19 mouse cellular contexts compared by ENCODE assay signal in the genomic region with DNA sequence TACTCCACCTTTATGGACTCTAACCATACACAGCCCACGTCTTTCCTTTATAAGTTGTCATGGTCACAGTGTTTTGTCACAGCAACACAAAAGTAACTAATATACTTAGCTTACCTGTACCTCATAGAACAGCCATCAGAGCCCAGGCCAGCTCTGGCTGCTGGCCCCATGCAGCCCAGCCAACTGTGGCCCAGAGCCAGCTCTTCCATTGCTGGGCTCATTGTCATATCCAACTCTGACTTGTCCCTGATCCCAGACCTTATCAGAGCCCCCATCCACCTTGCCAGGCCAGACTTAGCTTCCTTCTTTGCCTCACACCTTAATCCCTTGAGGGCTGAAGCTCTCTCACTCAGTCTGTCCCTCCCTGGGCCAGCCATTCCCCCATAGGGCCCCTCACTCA.
A peak's percentile ranks its signal among the peaks of the same experiment; 100 is the strongest.
DNase-seq lines count a peak whose midpoint lies in the region; ATAC-seq and TF ChIP-seq lines count a peak whose summit lies in the region.
"Had no signal": no experiment of that assay in that cellular context is flagged by ENCODE, and none has a peak within 500 bp of the region (broad histone marks: within the 10 kb centered on the region; RNA-seq: fewer than 3 reads in every experiment).

No protein-coding gene starts in this region.

- no peak for TF ChIP-seq EP300 in lung, postnatal 0 days (IDR thresholded peaks at IDR 0.05)

- 84% methylated on average over 1 of the region's 1 CpGs for WGBS in heart, embryonic 11.5 days (ENCODE audit: insufficient replicate concordance)
- 83% methylated on average over 1 of the region's 1 CpGs for WGBS in midbrain, embryonic 11.5 days
- 69% methylated on average over 1 of the region's 1 CpGs for WGBS in liver, embryonic 12.5 days (ENCODE audit: insufficient replicate concordance)
- 96% methylated on average over 1 of the region's 1 CpGs for WGBS in lung, postnatal 0 days

- no peak overlapping the region for H3K4me2 ChIP-seq in heart, embryonic 11.5 days
- no peak overlapping the region for H3K4me2 ChIP-seq in midbrain, embryonic 11.5 days
- H3K4me2 ChIP-seq in liver, embryonic 12.5 days, result no peak overlapping the region
- no peak overlapping the region for H3K4me2 ChIP-seq in lung, postnatal 0 days (replicated peaks; ENCODE audit: low read depth, low read length)
- H3K4me2 ChIP-seq: forebrain, embryonic 12.5 days; liver, embryonic 13.5 days had no signal

- no peaks in the 10 kb centered on the region for H3K27me3 ChIP-seq in heart, embryonic 11.5 days (ENCODE audit: control insufficient read depth, insufficient read depth, low read length)
- peaks cover 20% of the 10 kb centered on the region for H3K27me3 ChIP-seq in midbrain, embryonic 11.5 days (ENCODE audit: control insufficient read depth, insufficient read depth, low read length)
- H3K27me3 ChIP-seq in liver, embryonic 12.5 days (replicated peaks), result peaks cover 35% of the 10 kb centered on the region
- no peaks in the 10 kb centered on the region for H3K27me3 ChIP-seq in lung, postnatal 0 days (replicated peaks; ENCODE audit: insufficient read depth, low read length)
- H3K27me3 ChIP-seq: Patski had no signal

- no peak overlapping the region for H3K27ac ChIP-seq in heart, embryonic 11.5 days (ENCODE audit: low read depth, low read length)
- H3K27ac ChIP-seq in midbrain, embryonic 11.5 days (ENCODE audit: low read depth, low read length), result peak overlapping the region; percentile 80
- no peak overlapping the region for H3K27ac ChIP-seq in liver, embryonic 12.5 days
- no peak overlapping the region for H3K27ac ChIP-seq in lung, postnatal 0 days (ENCODE audit: low read length)
- H3K27ac ChIP-seq: heart, embryonic 10.5 days; limb, embryonic 10.5 days; liver, embryonic 13.5 days had no signal

- H3K4me3 ChIP-seq in heart, embryonic 11.5 days (ENCODE audit: low read depth, low read length), result no peak overlapping the region
- H3K4me3 ChIP-seq in midbrain, embryonic 11.5 days (ENCODE audit: low read depth, low read length), result no peak overlapping the region
- no peak overlapping the region for H3K4me3 ChIP-seq in liver, embryonic 12.5 days
- no peak overlapping the region for H3K4me3 ChIP-seq in lung, postnatal 0 days (ENCODE audit: low read depth, low read length)
- H3K4me3 ChIP-seq: forebrain, embryonic 12.5 days; heart, embryonic 10.5 days; limb, embryonic 10.5 days; liver, embryonic 13.5 days had no signal

- peak; percentile 14 to 15 for DNase-seq in heart, postnatal 14 days
- DNase-seq in cerebellum, adult 11-12 months, result peak; percentile 74
- peak; percentile 70 to 80 for DNase-seq in cerebellum, postnatal 25 days
- no peak for DNase-seq in midbrain, embryonic 11.5 days (ENCODE audit: low spot score, missing footprints)
- DNase-seq in lung, postnatal 4 days, result no peak
- DNase-seq in lung, postnatal 0 days (ENCODE audit: low spot score), result no peak
- DNase-seq: gastrocnemius, postnatal 10 days; heart, postnatal 4 days; kidney, adult 2 months; kidney, postnatal 4 days; liver, embryonic 13.5 days; retina, postnatal 1 day; thymus, adult 2 months had no signal

- no peaks in the 10 kb centered on the region for H3K9me3 ChIP-seq in heart, embryonic 11.5 days (replicated peaks; ENCODE audit: control insufficient read depth, low read length)
- H3K9me3 ChIP-seq in midbrain, embryonic 11.5 days (ENCODE audit: control insufficient read depth, low read length), result no peaks in the 10 kb centered on the region
- H3K9me3 ChIP-seq in liver, embryonic 12.5 days (replicated peaks), result no peaks in the 10 kb centered on the region
- H3K9me3 ChIP-seq in lung, postnatal 0 days (ENCODE audit: low read length), result no peaks in the 10 kb centered on the region
- H3K9me3 ChIP-seq: forebrain, embryonic 12.5 days; heart, embryonic 10.5 days; limb, embryonic 10.5 days; liver, embryonic 13.5 days had no signal

- intact Hi-C loops in heart, postnatal 14 days (cut with DNase I), result loop anchor here (5.0 kb wide), 1 partner anchor 65 kb away; no protein-coding TSS in a partner anchor

- no peak for TF ChIP-seq CTCF in lung, postnatal 0 days (IDR thresholded peaks at IDR 0.05)

- H3K36me3 ChIP-seq in heart, embryonic 11.5 days (ENCODE audit: control insufficient read depth, insufficient read depth, low read length), result no peaks in the 10 kb centered on the region
- H3K36me3 ChIP-seq in midbrain, embryonic 11.5 days (ENCODE audit: control insufficient read depth, insufficient read depth, low read length), result no peaks in the 10 kb centered on the region
- H3K36me3 ChIP-seq in liver, embryonic 12.5 days, result no peaks in the 10 kb centered on the region
- H3K36me3 ChIP-seq in lung, postnatal 0 days (ENCODE audit: insufficient read depth, low read length), result no peaks in the 10 kb centered on the region
- H3K36me3 ChIP-seq: forebrain, embryonic 12.5 days; heart, embryonic 10.5 days; limb, embryonic 10.5 days; liver, embryonic 13.5 days had no signal

- H3K4me1 ChIP-seq in heart, embryonic 11.5 days (ENCODE audit: control insufficient read depth, insufficient read depth, low read length), result peaks cover 5% of the 10 kb centered on the region; the same call in 1 of the 2 replicates
- peaks cover 38% of the 10 kb centered on the region for H3K4me1 ChIP-seq in midbrain, embryonic 11.5 days (ENCODE audit: control insufficient read depth, insufficient read depth, low read length)
- H3K4me1 ChIP-seq in liver, embryonic 12.5 days, result no peaks in the 10 kb centered on the region
- H3K4me1 ChIP-seq in lung, postnatal 0 days (ENCODE audit: insufficient read depth, low read depth, low read length), result no peaks in the 10 kb centered on the region; the same call in 1 of the 2 replicates

- no peak for ATAC-seq in heart, embryonic 11.5 days (replicated peaks; ENCODE audit: insufficient number of reproducible peaks, low FRiP score, low TSS enrichment)
- ATAC-seq in midbrain, embryonic 11.5 days (ENCODE audit: low FRiP score), result no peak
- no peak for ATAC-seq in liver, embryonic 12.5 days
- no peak for ATAC-seq in lung, postnatal 0 days
- ATAC-seq: Patski had no signal

- no peak overlapping the region for H3K9ac ChIP-seq in heart, embryonic 11.5 days (ENCODE audit: low read depth, low read length)
- no peak overlapping the region for H3K9ac ChIP-seq in midbrain, embryonic 11.5 days (ENCODE audit: low read length)
- no peak overlapping the region for H3K9ac ChIP-seq in liver, embryonic 12.5 days
- no peak overlapping the region for H3K9ac ChIP-seq in lung, postnatal 0 days (replicated peaks; ENCODE audit: low read depth)
- H3K9ac ChIP-seq: forebrain, embryonic 12.5 days; liver, embryonic 13.5 days had no signal

Comparison
In these comparisons a context has a peak if more than half of its experiments do, and no peak if none do; other contexts are left out.
1. DNase-seq: peak in heart, postnatal 14 days (2 of 2), cerebellum, adult 11-12 months (single experiment) and cerebellum, postnatal 25 days (2 of 2); none in midbrain, embryonic 11.5 days (single experiment), lung, postnatal 4 days (0 of 2) and lung, postnatal 0 days (single experiment).